Mouse (Mus musculus) C2C12 (cell line): ENCODE data around the gene Mrps10. TPM values are rescaled to one million over a fixed set of nuclear protein-coding genes. Genes with fewer than 3 reads are reported as not detected.

Experiments used
- H3K27me3 ChIP-seq: one replicate; pipeline ENCODE4 v1.6.1; 2011; ENCODE audit not compliant: control insufficient read depth, insufficient read depth, insufficient read length
- H3K36me3 ChIP-seq: one replicate; pipeline ENCODE4 v1.6.1; 2011; ENCODE audit not compliant: control insufficient read depth, insufficient read depth
- H3K4me3 ChIP-seq: one replicate; pipeline ENCODE4 v1.5.1; 2011; ENCODE audit warnings: mild to moderate bottlenecking, control low read depth; ENCODE audit not compliant: poor library complexity, insufficient read depth, severe bottlenecking
- H3K79me2 ChIP-seq: one replicate; pipeline ENCODE4 v1.6.1; 2011; ENCODE audit not compliant: control insufficient read depth, insufficient read depth
- H3K79me3 ChIP-seq: one replicate; pipeline ENCODE4 v1.6.1; 2011; ENCODE audit warnings: low read depth, control low read depth
- H3ac ChIP-seq: one replicate; pipeline ENCODE3; 2011; ENCODE audit warnings: low read depth; ENCODE audit not compliant: control insufficient read depth, insufficient read length
- CEBPB ChIP-seq: IDR thresholded peaks from one replicate; pipeline ENCODE4 v1.6.1; 2011; ENCODE audit warnings: low read depth, mild to moderate bottlenecking, control low read depth, moderate library complexity
- CTCF ChIP-seq: IDR thresholded peaks from one replicate; pipeline ENCODE4 v1.5.1; 2011; ENCODE audit not compliant: control insufficient read depth, insufficient read depth, insufficient read length
- FOSL1 ChIP-seq: IDR thresholded peaks from one replicate; pipeline ENCODE4 v1.8.0; 2011; ENCODE audit warnings: mild to moderate bottlenecking, low read length; ENCODE audit not compliant: poor library complexity, insufficient read depth, severe bottlenecking
- MAX ChIP-seq: IDR thresholded peaks from one replicate; pipeline ENCODE4 v1.6.1; 2011; ENCODE audit warnings: mild to moderate bottlenecking, control low read depth
- MYOD1 ChIP-seq: IDR thresholded peaks from one replicate; pipeline ENCODE4 v1.6.1; 2011; ENCODE audit warnings: low read depth; ENCODE audit not compliant: control insufficient read depth, insufficient read length
- MYOG ChIP-seq: IDR thresholded peaks from one replicate; pipeline ENCODE4 v1.6.1; 2011; ENCODE audit not compliant: control insufficient read depth, insufficient read length; ENCODE audit errors: extremely low read depth
- USF1 ChIP-seq: IDR thresholded peaks from one replicate; pipeline ENCODE4 v1.6.1; 2011; ENCODE audit warnings: low read depth, mild to moderate bottlenecking, control low read depth, moderate library complexity
- long read RNA-seq, 2 experiments: library from polyadenylated mRNA; unstranded; transcript quantifications; one replicate each; pipeline ENCODE4 v2.0.0; 2019 to 2020
- polyA plus RNA-seq: library from polyadenylated mRNA; unstranded; fragments of >200 nt; fragmentation: generic; extraction: Trizol; gene quantifications from one replicate; pipeline ENCODE4 v1.2.1, GENCODE M21; 2012; ENCODE audit warnings: missing spikeins

Mrps10 gene
- polyA plus RNA-seq, result 88.2 TPM
- long read RNA-seq, experiment 1, transcript Mrps10-203 (7 exons, 1,018 nt), result minor isoform, 28 of 68 reads
- long read RNA-seq, experiment 1, transcript Mrps10-204 (7 exons, 1,017 nt), result major isoform, 30 of 68 reads
- long read RNA-seq, experiment 1, partial matches to known transcripts, result 3 of 68 reads
- long read RNA-seq, experiment 1, other reads (novel, unspliced or antisense), result 7 of 68 reads
- long read RNA-seq, experiment 2, transcript Mrps10-204 (7 exons, 1,017 nt), result major isoform, 13 of 38 reads
- long read RNA-seq, experiment 2, transcript Mrps10-203 (7 exons, 1,018 nt), result minor isoform, 10 of 38 reads
- long read RNA-seq, experiment 2, partial matches to known transcripts, result 0 of 38 reads
- long read RNA-seq, experiment 2, other reads (novel, unspliced or antisense), result 15 of 38 reads

GRCm38 (mm10) chr17:47368401-47369086 is at the start of gene Mrps10:
Gene Mrps10 (plus strand): TSS chr17:47368887.
- H3K79me2 ChIP-seq, result peaks cover 40% of the 10 kb centered on the region
- peak within 1 kb of the TSS; percentile 87 for H3K4me3 ChIP-seq
- peaks cover 22% of the 10 kb centered on the region for H3K79me3 ChIP-seq
- no peaks in the 10 kb centered on the region for H3K27me3 ChIP-seq
- H3K36me3 ChIP-seq, result peaks cover 20% of the 10 kb centered on the region
- H3ac ChIP-seq, result peak within 1 kb of the TSS; percentile 81
- TF ChIP-seq USF1 (no peak), MAX (peak; percentile 70)

GRCm38 (mm10) chr17:47318972-47319625 is 49.6 kb upstream of the Mrps10 start:
- TF ChIP-seq CEBPB (no peak), FOSL1 (no peak), USF1 (no peak), MYOD1 (no peak), MYOG (no peak), CTCF (no peak), MAX (no peak)
- Histone ChIP-seq H3K36me3 (peaks cover 20% of the 10 kb centered on the region), H3K27me3 (no peaks in the 10 kb centered on the region), H3K4me3 (no peak overlapping the region), H3ac (no peak overlapping the region), H3K79me2 (no peaks in the 10 kb centered on the region), H3K79me3 (no peaks in the 10 kb centered on the region)

GRCm38 (mm10) chr17:47319761-47320160 is 48.9 kb upstream of the Mrps10 start:
- no peak for TF ChIP-seq USF1
- TF ChIP-seq CEBPB, result no peak
- TF ChIP-seq MAX, result no peak
- TF ChIP-seq FOSL1, result no peak
- TF ChIP-seq CTCF, result no peak
- no peak for TF ChIP-seq MYOG
- no peak for TF ChIP-seq MYOD1
- Histone ChIP-seq H3K79me3 (no peaks in the 10 kb centered on the region), H3ac (no peak overlapping the region), H3K36me3 (peaks cover 24% of the 10 kb centered on the region), H3K4me3 (no peak overlapping the region), H3K79me2 (no peaks in the 10 kb centered on the region), H3K27me3 (no peaks in the 10 kb centered on the region)

GRCm38 (mm10) chr17:47322128-47322990 is 46.3 kb upstream of the Mrps10 start:
- Histone ChIP-seq H3K79me3 (no peaks in the 10 kb centered on the region), H3ac (no peak overlapping the region), H3K27me3 (no peaks in the 10 kb centered on the region), H3K4me3 (no peak overlapping the region), H3K36me3 (peaks cover 13% of the 10 kb centered on the region), H3K79me2 (no peaks in the 10 kb centered on the region)
- TF ChIP-seq MYOG (no peak), USF1 (peak; percentile 50)

- TF ChIP-seq CTCF, result no peak
- TF ChIP-seq MAX, result no peak
- no peak for TF ChIP-seq FOSL1
- TF ChIP-seq MYOG, result no peak
- Histone ChIP-seq H3K79me2 (no peaks in the 10 kb centered on the region), H3K79me3 (no peaks in the 10 kb centered on the region), H3K27me3 (no peaks in the 10 kb centered on the region), H3ac (no peak overlapping the region), H3K4me3 (no peak overlapping the region), H3K36me3 (peaks cover 19% of the 10 kb centered on the region)
Measured at GRCm38 (mm10) chr17:47322991-47323295, 45.7 kb upstream of the Mrps10 start.
